Mouse (Mus musculus): ENCODE measurements around the gene Hpgds.

Hpgds gene

GRCm38 (mm10) chr6:65144621-65145205 lies at the start of gene Hpgds:
Gene Hpgds, minus strand, starts transcription at chr6:65144908.
- no peak for DNase-seq

- no peak for DNase-seq
Measured at GRCm38 (mm10) chr6:65164977-65165376, 20.3 kb upstream of the Hpgds start.

GRCm38 (mm10) chr6:65164137-65164536 lies 19.4 kb upstream of the Hpgds start:
- DNase-seq: no peak

- DNase-seq: no peak
Measured at GRCm38 (mm10) chr6:65159381-65159942, 14.8 kb upstream of the Hpgds start.

- peak; percentile 61 for DNase-seq
Measured at GRCm38 (mm10) chr6:65157042-65157441, 12.3 kb upstream of the Hpgds start.

GRCm38 (mm10) chr6:65153570-65153969 lies 8.9 kb upstream of the Hpgds start:
- DNase-seq: no peak

- DNase-seq: peak; percentile 8
Measured at GRCm38 (mm10) chr6:65150703-65151102, 6.0 kb upstream of the Hpgds start.

- no peak for DNase-seq
Measured at GRCm38 (mm10) chr6:65146363-65146762, 1.7 kb upstream of the Hpgds start.

GRCm38 (mm10) chr6:65142316-65142715 lies 2.4 kb downstream of the Hpgds start:
- no peak for DNase-seq

GRCm38 (mm10) chr6:65140750-65141243 lies 3.9 kb downstream of the Hpgds start:
- DNase-seq: no peak

GRCm38 (mm10) chr6:65140082-65140749 lies 4.5 kb downstream of the Hpgds start:
- no peak for DNase-seq

- no peak for DNase-seq
Measured at GRCm38 (mm10) chr6:65138243-65138642, 6.5 kb downstream of the Hpgds start.

GRCm38 (mm10) chr6:65137802-65138201 lies 6.9 kb downstream of the Hpgds start:
- DNase-seq: no peak

GRCm38 (mm10) chr6:65132376-65132775 lies 12.3 kb downstream of the Hpgds start:
- DNase-seq: no peak

- peak; percentile 32 for DNase-seq
Measured at GRCm38 (mm10) chr6:65126074-65126726, 18.5 kb downstream of the Hpgds start.

GRCm38 (mm10) chr6:65117540-65117939 lies 27.2 kb downstream of the Hpgds start:
- DNase-seq: no peak

GRCm38 (mm10) chr6:65114902-65115301 lies 29.8 kb downstream of the Hpgds start:
- DNase-seq: no peak

GRCm38 (mm10) chr6:65079139-65079538 lies 65.6 kb downstream of the Hpgds start:
- DNase-seq: no peak

GRCm38 (mm10) chr6:65075201-65075600 lies 69.5 kb downstream of the Hpgds start:
- DNase-seq: no peak
